Mouse (Mus musculus): Measurements from ENCODE around the gene Pcnx3.

DNA sequence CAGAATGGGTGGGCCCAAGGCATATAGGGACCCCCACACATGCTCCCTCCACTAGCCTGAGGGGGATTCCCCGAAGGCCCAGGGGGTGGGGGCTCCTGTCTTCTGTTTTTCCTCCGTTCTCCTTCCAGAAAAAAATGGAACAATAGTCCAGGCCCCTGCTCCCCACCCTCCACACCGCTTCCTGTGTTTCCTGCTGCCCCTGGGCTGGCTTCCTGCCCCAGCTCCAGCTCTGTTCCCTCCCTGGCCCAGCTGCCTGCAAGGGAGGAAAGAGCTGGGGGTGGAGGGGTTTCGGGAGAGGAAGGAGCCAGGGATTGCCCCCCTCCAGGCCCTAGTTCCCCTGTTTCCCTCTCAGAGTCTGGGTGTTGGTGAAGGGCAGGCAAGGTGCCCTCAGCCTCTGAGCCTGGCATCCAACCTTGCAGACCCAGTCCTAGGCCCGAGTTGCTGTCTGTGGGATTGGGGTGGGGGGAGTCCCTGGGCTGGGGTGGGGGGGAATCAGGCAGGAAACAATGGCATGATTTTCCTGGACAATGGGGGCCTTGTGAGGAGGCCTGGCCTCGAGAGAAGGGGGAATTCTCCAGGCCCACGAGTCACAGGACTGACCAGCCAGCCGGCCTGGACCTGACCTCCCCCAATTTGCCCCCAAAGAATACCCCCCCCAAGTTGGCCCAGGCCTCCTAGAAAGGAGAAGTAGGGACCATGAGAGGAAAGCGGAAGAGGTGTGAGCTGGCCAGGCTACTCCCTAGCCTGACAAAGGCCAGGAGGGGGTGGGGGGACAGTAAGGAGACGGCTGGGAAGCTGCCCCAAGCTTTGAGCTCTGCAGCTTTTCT lies 3.6 kb upstream of the Pcnx3 start:
- TF ChIP-seq EP300 (IDR thresholded peaks at IDR 0.05; ENCODE audit: low read depth) (no peak), CTCF (IDR thresholded peaks at IDR 0.05; ENCODE audit: low read depth) (no peak)
